Mouse (Mus musculus): ENCODE data around the gene Znfx1.

The Znfx1 gene

DNA sequence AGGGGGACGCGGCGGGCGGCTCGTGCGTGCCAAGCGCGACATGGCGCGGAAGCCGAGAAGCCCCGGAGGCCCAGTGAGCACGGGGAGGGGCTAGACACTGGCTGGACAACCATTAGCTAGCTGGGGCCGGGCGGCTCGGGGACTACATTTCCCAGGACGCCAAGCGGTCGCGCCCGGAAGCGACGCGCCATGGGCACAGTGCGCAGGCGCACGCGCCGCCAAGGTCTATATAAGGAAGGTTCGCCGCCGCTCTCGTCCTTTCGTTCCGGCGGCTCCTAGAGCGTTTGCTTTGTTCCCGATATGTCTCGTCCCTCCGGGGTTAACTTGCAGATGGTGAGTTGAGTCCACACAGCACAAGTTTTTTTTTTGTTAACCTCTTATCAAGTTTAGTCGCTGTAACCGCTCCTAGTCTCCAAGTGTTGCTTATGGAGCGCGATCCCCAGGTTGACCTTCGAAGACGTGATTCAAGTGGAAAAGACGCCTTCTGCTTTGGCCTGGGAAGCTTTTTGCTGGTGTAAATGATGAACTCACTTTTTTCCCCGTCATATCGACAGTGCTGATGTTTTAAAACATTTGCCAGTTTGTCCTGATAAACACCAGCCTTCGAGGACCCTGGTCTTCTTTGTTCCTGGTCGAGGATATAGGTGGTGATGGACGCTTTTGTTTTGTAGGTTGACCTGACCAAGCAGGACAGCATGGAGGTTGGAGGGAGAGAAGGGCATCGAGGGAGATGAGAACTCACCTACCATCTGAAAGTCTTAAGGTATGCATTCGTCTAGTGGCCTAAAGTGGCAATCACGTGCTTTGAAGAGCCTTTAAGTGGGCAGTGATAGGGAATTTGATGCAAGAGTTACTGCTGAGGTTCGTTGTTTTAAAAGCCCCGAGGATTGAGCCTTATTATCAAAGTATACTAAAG, at the start of gene Znfx1:
Gene Znfx1, minus strand, starts transcription at position 51 of the 916 bp plus-strand sequence.
- peak; percentile 97 for DNase-seq

GRCm38 (mm10) chr2:167112259-167112658, 49.4 kb upstream of the Znfx1 start:
- no peak for DNase-seq

DNA sequence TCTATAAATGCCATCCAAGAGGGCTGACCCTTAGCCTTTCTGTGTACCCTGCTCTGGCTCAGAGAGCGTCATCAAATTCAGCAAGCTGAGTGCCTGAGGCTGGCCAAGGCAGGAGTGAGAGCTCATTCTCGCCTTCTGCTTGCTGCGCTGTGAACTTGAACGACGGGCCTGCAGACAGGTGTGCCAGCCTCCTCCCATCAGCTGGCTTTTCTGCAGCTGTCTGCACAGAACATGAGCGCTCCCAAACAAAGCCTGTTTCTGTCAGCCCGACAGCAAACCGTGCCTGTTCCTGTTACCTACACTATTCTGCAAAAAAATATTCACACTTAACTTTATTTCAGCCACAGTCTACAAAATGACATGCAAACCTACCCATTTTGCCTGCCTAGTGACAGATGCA, 46.7 kb upstream of the Znfx1 start:
- DNase-seq = no peak

- no peak for DNase-seq
These were observed 40.7 kb upstream of the Znfx1 start for GRCm38 (mm10) chr2:167103546-167103945.

DNA sequence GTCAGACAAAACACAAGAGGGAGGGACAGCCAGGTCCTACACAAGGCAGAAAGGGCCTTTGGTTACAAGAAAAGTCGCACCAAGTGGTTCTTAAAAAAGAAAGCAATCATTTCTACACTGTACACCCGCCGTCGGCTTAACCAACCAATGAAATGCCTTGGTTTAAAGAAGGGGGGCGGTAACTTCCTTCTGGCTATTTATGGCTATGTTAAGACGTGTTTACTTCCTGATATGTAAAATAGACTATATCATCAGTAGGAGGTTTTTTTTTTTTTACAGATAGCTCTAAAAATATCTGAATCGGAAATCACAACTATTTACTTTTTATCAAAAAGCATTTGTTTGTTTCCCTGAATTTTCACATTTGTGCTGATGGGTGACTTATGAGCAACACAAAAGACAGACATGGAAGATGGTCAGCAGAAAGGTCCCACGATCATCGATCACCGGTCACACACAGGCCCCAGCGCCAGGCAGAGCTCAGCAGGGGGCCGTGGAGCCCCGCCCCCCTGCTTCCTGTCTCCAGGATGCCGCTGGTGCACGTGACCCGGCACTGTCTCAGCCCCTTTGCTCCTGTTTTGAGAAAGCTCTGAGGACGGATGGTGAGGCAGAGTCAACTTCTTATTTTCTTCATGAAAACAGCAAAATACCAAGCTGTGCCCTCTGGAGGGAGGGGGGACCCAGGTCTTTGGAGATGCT, 39.1 kb upstream of the Znfx1 start:
- no peak for DNase-seq

DNA sequence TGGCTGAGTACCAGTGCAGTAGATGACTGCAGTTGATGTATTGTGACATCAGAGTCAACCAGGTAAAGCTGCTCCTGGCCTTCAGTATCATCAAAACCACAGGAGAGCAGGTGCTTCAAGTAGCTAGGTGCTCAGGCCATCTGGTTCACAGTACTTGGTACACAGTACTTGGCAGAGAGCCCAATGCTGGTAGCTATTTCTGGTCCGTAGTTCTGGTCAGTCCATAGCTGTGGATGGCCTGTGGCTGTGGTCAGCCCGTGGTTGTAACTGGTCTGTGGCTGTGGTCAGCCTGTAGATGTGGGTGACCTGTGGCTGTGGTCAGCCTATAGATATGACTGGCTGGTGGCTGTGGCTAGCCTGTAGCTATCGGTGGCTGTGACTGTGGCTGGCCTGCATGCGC, 31.9 kb upstream of the Znfx1 start:
- peak; percentile 76 for DNase-seq

DNA sequence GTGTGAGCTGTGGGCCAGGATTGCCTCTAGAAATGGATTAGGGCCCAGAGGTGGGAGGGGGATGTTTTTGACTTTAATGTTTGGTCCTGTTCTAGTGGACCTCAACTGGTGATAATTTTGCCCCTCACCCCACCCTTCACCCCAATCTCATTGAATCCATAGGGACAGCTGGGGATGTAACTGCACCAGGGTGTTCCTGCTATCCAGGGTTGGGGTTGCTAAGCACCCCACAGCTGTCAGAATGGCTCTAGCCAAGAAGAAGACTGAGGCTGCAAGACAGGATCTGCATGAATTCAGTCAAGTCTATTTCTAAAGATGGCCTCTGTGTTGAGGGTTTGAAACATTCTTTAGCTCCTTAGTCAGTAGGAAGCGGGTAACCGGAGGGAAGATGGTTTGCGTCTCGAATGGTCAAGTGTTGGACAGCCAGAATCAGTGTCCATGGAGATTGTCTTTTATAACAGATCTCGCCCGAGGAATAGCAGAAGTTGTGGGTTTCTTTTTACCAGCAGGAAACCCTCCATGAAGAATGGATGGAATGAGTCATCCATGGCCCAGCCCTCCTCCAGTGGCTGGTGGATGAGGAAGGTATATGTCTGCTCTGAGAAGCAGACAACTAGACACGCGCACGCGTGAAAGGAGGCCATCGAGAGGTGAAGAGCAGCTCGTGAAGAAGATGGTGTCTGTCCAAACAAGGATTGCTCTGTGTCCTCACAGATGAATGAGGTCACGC, 30.5 kb upstream of the Znfx1 start:
- no peak for DNase-seq

GRCm38 (mm10) chr2:167090271-167090670, 27.5 kb upstream of the Znfx1 start:
- DNase-seq = no peak

- DNase-seq = no peak
These were observed 24.0 kb upstream of the Znfx1 start for GRCm38 (mm10) chr2:167086836-167087235.

GRCm38 (mm10) chr2:167086092-167086491, 23.3 kb upstream of the Znfx1 start:
- DNase-seq = no peak

- DNase-seq = no peak
These were observed 18.8 kb upstream of the Znfx1 start for GRCm38 (mm10) chr2:167081639-167082038.

DNA sequence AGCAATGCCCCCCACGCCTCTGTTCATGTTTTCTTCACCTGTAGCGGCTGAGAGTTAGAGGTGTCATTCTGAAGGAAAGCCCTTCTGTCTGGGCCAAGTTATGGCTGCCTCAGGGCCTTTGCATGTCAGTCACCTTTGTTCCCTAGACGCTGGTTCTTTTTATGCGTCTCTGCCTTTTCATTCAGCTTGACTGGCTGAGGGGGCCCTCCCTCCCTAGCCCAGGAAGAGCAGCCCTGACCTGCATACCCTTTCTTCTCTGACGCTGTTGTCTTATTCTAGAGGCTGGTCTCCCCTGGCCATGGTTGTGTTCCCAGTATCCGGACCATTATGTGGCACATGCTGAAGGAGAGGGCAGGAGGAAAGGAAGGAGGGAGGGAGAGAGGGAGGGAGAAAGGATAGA, 18.3 kb upstream of the Znfx1 start:
- DNase-seq = no peak

- peak; percentile 50 for DNase-seq
These were observed 17.6 kb upstream of the Znfx1 start for GRCm38 (mm10) chr2:167080387-167080786.

- peak; percentile 96 for DNase-seq
These were observed 16.9 kb upstream of the Znfx1 start for GRCm38 (mm10) chr2:167079535-167080257.

DNA sequence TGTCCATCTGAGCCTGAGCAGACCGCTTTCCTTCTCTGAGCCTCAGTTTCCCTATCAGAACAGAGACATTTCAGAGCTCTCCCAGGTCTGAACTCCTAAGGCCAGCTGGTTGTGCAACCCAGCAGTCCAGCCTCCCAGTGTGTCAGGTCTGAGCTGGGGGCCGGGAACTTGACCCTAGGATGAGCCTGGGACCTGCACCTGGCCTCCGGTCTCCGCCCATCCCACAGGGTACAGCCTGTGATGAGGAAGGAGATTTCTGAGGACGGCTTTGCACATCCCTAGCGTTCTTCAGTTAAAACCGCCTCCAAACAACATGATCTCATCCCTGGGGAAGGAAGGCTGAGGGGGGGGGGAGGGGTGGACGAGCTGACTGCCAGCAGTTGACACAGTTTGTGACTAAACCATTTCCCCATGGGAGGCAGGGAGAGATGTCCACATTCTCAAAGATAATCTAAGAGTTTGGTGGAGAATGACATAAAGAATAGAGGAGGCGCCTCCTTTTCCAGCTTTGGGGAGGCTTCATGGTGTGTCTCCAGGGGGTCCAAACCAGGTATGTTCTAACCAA, 16.2 kb upstream of the Znfx1 start:
- peak; percentile 64 for DNase-seq

DNA sequence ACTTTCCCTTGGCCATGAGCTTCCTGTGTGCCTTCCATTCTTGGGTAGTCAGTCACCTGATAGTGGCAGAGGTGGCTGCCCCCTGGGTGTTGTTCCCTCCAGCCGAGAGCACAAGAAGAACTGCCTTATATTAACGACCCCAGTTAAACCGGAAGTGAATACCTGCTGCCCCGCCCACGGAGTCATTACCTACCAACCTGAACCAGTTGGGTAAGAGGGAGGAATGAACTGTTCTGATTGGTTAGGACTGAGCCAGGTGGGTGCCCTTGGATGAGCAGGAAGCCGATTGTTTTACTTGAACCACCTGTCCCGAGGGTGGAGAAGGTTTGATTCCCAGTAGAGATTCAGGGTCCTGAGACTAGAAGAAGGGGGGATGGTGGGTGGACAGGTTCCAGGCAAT, 15.7 kb upstream of the Znfx1 start:
- DNase-seq = no peak

GRCm38 (mm10) chr2:167077199-167077962, 14.6 kb upstream of the Znfx1 start:
- DNase-seq = no peak

DNA sequence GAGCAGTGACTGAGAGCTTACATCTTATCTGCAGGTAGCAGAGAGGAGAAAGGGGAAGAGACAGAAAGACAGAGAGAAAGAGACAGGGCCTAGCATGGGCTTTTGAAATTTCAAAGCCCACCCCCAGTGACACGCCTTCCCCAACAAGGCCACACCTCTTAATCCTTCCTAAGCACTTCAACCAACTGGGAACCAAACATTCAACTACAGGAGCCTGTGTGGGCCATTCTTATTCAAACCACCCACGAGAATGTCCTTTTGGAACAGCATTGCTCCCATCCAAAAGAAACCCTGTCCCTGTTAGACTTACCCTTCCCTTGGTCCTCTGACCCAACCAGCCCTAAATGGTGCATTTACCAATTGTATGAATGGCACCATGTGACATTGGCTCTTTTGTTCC, 13.9 kb upstream of the Znfx1 start:
- no peak for DNase-seq

DNA sequence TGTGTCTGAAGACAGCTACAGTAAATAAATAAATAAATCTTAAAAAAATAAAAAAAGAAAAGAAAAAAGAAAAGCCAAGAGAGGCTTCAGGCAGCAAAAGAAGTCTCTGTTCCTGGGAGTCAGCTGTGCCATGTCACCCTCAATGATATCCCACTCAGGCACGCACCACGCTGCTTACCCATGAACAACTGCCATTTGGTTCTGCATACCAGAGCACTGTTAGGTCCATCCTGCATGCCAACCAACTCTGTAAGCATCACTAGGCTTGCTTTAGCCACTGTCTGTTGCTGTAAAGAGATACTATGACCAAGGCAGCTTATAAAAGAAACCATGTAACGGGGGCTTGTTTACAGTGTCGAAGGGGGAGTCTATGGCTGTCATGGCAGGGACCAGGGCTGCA, 13.5 kb upstream of the Znfx1 start:
- no peak for DNase-seq

GRCm38 (mm10) chr2:167074587-167074986, 11.8 kb upstream of the Znfx1 start:
- DNase-seq = no peak
